Mouse (Mus musculus) testis, adult 2 months (tissue): ENCODE results near the gene Chchd6. TPM values are rescaled to one million over a fixed set of nuclear protein-coding genes. Genes with fewer than 3 reads are reported as not detected.

Experiments used
- H3K27ac ChIP-seq: fragments of 200-500 bp; 2 replicates; pipeline ENCODE4 v1.5.1; 2012; ENCODE audit warnings: low read depth, low read length; ENCODE audit not compliant: control insufficient read depth, insufficient read depth
- H3K27me3 ChIP-seq: fragments of 200-500 bp; 2 replicates; pipeline ENCODE4 v1.6.1; 2012; ENCODE audit warnings: mild to moderate bottlenecking, low read length, moderate library complexity; ENCODE audit not compliant: control insufficient read depth, insufficient read depth
- H3K36me3 ChIP-seq: fragments of 200-500 bp; 2 replicates; pipeline ENCODE4 v1.6.1; 2012; ENCODE audit warnings: mild to moderate bottlenecking, low read length; ENCODE audit not compliant: control insufficient read depth, insufficient read depth
- H3K4me1 ChIP-seq: fragments of 200-500 bp; 2 replicates; pipeline ENCODE4 v1.6.1; 2012; ENCODE audit warnings: low read length; ENCODE audit not compliant: control insufficient read depth, insufficient read depth
- H3K4me3 ChIP-seq: fragments of 200-500 bp; 2 replicates; pipeline ENCODE4 v1.5.1; 2012; ENCODE audit warnings: low read depth, mild to moderate bottlenecking, low read length, moderate library complexity, mixed read lengths; ENCODE audit not compliant: control insufficient read depth
- CTCF ChIP-seq: fragments of 200-500 bp; IDR thresholded peaks from 2 replicates; pipeline ENCODE4 v1.5.1; 2012; ENCODE audit warnings: low read depth, mild to moderate bottlenecking, inconsistent platforms, low read length, moderate library complexity; ENCODE audit not compliant: control insufficient read depth, insufficient read depth, insufficient replicate concordance
- POLR2A ChIP-seq: fragments of 200-500 bp; IDR thresholded peaks from 2 replicates; pipeline ENCODE4 v1.6.1; 2012; ENCODE audit warnings: low read depth, mild to moderate bottlenecking, inconsistent platforms, low read length, moderate library complexity; ENCODE audit not compliant: control insufficient read depth
- polyA plus RNA-seq: library from polyadenylated mRNA; depleted of rRNA; stranded (reverse); fragments of >200 nt; gene quantifications from 2 replicates; pipeline ENCODE4 v1.2.3, GENCODE M21; 2012

Chchd6 gene
- polyA plus RNA-seq, 1 experiment: 783 TPM

- peak overlapping the region; percentile 10; the same call in 1 of the 2 replicates for H3K27ac ChIP-seq
Observed at GRCm38 (mm10) chr6:89553012-89553704, 42.3 kb downstream of the Chchd6 start.

GRCm38 (mm10) chr6:89552321-89553011 is 43.0 kb downstream of the Chchd6 start:
- no peaks in the 10 kb centered on the region for H3K4me1 ChIP-seq
- no peak overlapping the region for H3K4me3 ChIP-seq
- no peaks in the 10 kb centered on the region for H3K27me3 ChIP-seq
- no peak for TF ChIP-seq CTCF
- no peak for TF ChIP-seq POLR2A
- H3K36me3 ChIP-seq: peaks cover under 1% of the 10 kb centered on the region; the same call in 1 of the 2 replicates
- no peak overlapping the region for H3K27ac ChIP-seq

More at GRCm38 (mm10) chr6:89553012-89553704, 42.3 kb downstream of the Chchd6 start:
- TF ChIP-seq CTCF (peak; percentile 68; the same call in 1 of the 2 replicates), POLR2A (no peak)
- H3K27me3 ChIP-seq: no peaks in the 10 kb centered on the region
- peaks cover 1% of the 10 kb centered on the region; the same call in 1 of the 2 replicates for H3K36me3 ChIP-seq
- no peak overlapping the region for H3K4me3 ChIP-seq
- H3K4me1 ChIP-seq: no peaks in the 10 kb centered on the region

GRCm38 (mm10) chr6:89549157-89549556 is 46.3 kb downstream of the Chchd6 start:
- TF ChIP-seq CTCF: no peak
- TF ChIP-seq POLR2A: no peak
- Histone ChIP-seq H3K4me1 (no peaks in the 10 kb centered on the region), H3K36me3 (no peaks in the 10 kb centered on the region), H3K4me3 (no peak overlapping the region), H3K27ac (no peak overlapping the region), H3K27me3 (no peaks in the 10 kb centered on the region)

- TF ChIP-seq POLR2A: no peak
- TF ChIP-seq CTCF: no peak
- Histone ChIP-seq H3K36me3 (no peaks in the 10 kb centered on the region), H3K4me3 (no peak overlapping the region), H3K4me1 (no peaks in the 10 kb centered on the region), H3K27ac (no peak overlapping the region), H3K27me3 (no peaks in the 10 kb centered on the region)
Observed at GRCm38 (mm10) chr6:89547951-89548350, 47.5 kb downstream of the Chchd6 start.

GRCm38 (mm10) chr6:89538102-89538751 is 57.2 kb downstream of the Chchd6 start:
- Histone ChIP-seq H3K4me3 (no peak overlapping the region), H3K4me1 (no peaks in the 10 kb centered on the region), H3K36me3 (no peaks in the 10 kb centered on the region), H3K27me3 (no peaks in the 10 kb centered on the region), H3K27ac (no peak overlapping the region)
- no peak for TF ChIP-seq CTCF
- no peak for TF ChIP-seq POLR2A

GRCm38 (mm10) chr6:89535626-89536225 is 59.7 kb downstream of the Chchd6 start:
- H3K27me3 ChIP-seq: no peaks in the 10 kb centered on the region
- H3K27ac ChIP-seq: no peak overlapping the region
- no peaks in the 10 kb centered on the region for H3K36me3 ChIP-seq
- TF ChIP-seq CTCF (no peak), POLR2A (no peak)
- no peak overlapping the region for H3K4me3 ChIP-seq
- H3K4me1 ChIP-seq: no peaks in the 10 kb centered on the region

GRCm38 (mm10) chr6:89524766-89525165 is 70.7 kb downstream of the Chchd6 start:
- Histone ChIP-seq H3K27ac (no peak overlapping the region), H3K27me3 (no peaks in the 10 kb centered on the region), H3K4me1 (no peaks in the 10 kb centered on the region), H3K4me3 (no peak overlapping the region), H3K36me3 (no peaks in the 10 kb centered on the region)
- no peak for TF ChIP-seq POLR2A
- no peak for TF ChIP-seq CTCF
